Mouse (Mus musculus) spleen, postnatal 4 days (tissue): ENCODE data around the gene Ugt1a1.
A peak's percentile ranks its signal among the peaks of the same experiment; 100 is the strongest.

ENCODE experiments used
- DNase-seq, 2 experiments: peaks; one replicate each; pipeline ENCODE4 v3.0.0; 2022; ENCODE audit warnings: low spot score in 2 of 2

Ugt1a1 gene

GRCm38 (mm10) chr1:88257681-88258080 is 45.9 kb downstream of the Ugt1a1 start:
- DNase-seq: no peak

- DNase-seq: no peak
These were observed 46.6 kb downstream of the Ugt1a1 start for GRCm38 (mm10) chr1:88258361-88258760.

GRCm38 (mm10) chr1:88258881-88259642 is 47.3 kb downstream of the Ugt1a1 start:
- no peak for DNase-seq

- DNase-seq: no peak
These were observed 47.9 kb downstream of the Ugt1a1 start for GRCm38 (mm10) chr1:88259643-88260024.

- peak; percentile 58 to 87 for DNase-seq
These were observed 48.4 kb downstream of the Ugt1a1 start for GRCm38 (mm10) chr1:88260114-88260513.

GRCm38 (mm10) chr1:88260604-88261377 is 49.0 kb downstream of the Ugt1a1 start:
- no peak for DNase-seq

GRCm38 (mm10) chr1:88261706-88262105 is 49.9 kb downstream of the Ugt1a1 start:
- no peak for DNase-seq

- DNase-seq: no peak
These were observed 50.5 kb downstream of the Ugt1a1 start for GRCm38 (mm10) chr1:88262255-88262654.

GRCm38 (mm10) chr1:88262961-88263360 is 51.2 kb downstream of the Ugt1a1 start:
- no peak for DNase-seq

GRCm38 (mm10) chr1:88263778-88264177 is 52.0 kb downstream of the Ugt1a1 start:
- DNase-seq: no peak

GRCm38 (mm10) chr1:88264237-88264868 is 52.6 kb downstream of the Ugt1a1 start:
- no peak for DNase-seq

- DNase-seq: no peak
These were observed 53.1 kb downstream of the Ugt1a1 start for GRCm38 (mm10) chr1:88264869-88265240.

- no peak for DNase-seq
These were observed 54.4 kb downstream of the Ugt1a1 start for GRCm38 (mm10) chr1:88266123-88266522.

- no peak for DNase-seq
These were observed 55.7 kb downstream of the Ugt1a1 start for GRCm38 (mm10) chr1:88267489-88267888.

GRCm38 (mm10) chr1:88268070-88268469 is 56.3 kb downstream of the Ugt1a1 start:
- DNase-seq: no peak
